Mouse (Mus musculus): ENCODE measurements around the gene Tle1. TPM values are rescaled to one million over a fixed set of nuclear protein-coding genes. Genes with fewer than 3 reads are reported as not detected.

Tle1 gene
- polyA plus RNA-seq, 1 experiment from 2014 or later = 31.4 TPM

GRCm38 (mm10) chr4:72067937-72068336, 132.8 kb downstream of the Tle1 start:
- H3K27ac ChIP-seq (replicated peaks; ENCODE audit: low read depth, low read length) = no peak overlapping the region
- H3K4me2 ChIP-seq (ENCODE audit: low read depth, severe bottlenecking) = no peak overlapping the region
- DNase-seq (ENCODE audit: low spot score) (no peak), ATAC-seq (ENCODE audit: insufficient number of reproducible peaks, low FRiP score, low TSS enrichment, low read depth) (no peak)
- no peak overlapping the region for H3K9ac ChIP-seq (ENCODE audit: low read length)
- no peaks in the 10 kb centered on the region for H3K36me3 ChIP-seq (ENCODE audit: control insufficient read depth, insufficient read depth, low read length)
- no peak overlapping the region for H3K4me3 ChIP-seq (ENCODE audit: low read depth, low read length)
- no peaks in the 10 kb centered on the region for H3K9me3 ChIP-seq (ENCODE audit: control insufficient read depth, low read length)
- 0 out of 2 replicates have a peak, but pooled peaks cover 3% of the 10 kb centered on the region for H3K4me1 ChIP-seq (ENCODE audit: control insufficient read depth, insufficient read depth, low read length)
- 86% methylated on average over 3 of the region's 3 CpGs for WGBS
- no peaks in the 10 kb centered on the region for H3K27me3 ChIP-seq (ENCODE audit: control insufficient read depth, insufficient read depth, low read length)
